Mouse (Mus musculus) ES-Bruce4 (cell line): ENCODE results near the gene Hnf1b.
A peak's percentile ranks its signal among the peaks of the same experiment; 100 is the strongest.

Experiments used
- CTCF ChIP-seq: IDR thresholded peaks from one replicate; pipeline ENCODE4 v1.8.1; 2011; ENCODE audit warnings: low read depth, low read length
- EP300 ChIP-seq: IDR thresholded peaks from 2 replicates; pipeline ENCODE4 v1.6.1; 2011; ENCODE audit warnings: low read depth, low read length; ENCODE audit not compliant: insufficient read depth
- POLR2A ChIP-seq: IDR thresholded peaks from one replicate; pipeline ENCODE4 v1.8.1; 2011; ENCODE audit warnings: low read length; ENCODE audit not compliant: insufficient read depth

GRCm38 (mm10) chr11:83832389-83832788 lies 17.5 kb upstream of the Hnf1b start:
- TF ChIP-seq CTCF (peak; percentile 73), POLR2A (no peak), EP300 (no peak)
